Mouse (Mus musculus) adrenal gland, adult 8-10 months (tissue): ENCODE results near the gene Ifitm6. TPM values are rescaled to one million over a fixed set of nuclear protein-coding genes. Genes with fewer than 3 reads are reported as not detected.
"Not testable (repeated sequence)": the region's sequence is repeated elsewhere in the genome, so short reads cannot be mapped to it uniquely, and the experiment has no call there.

Experiments used
- DNase-seq: peaks from one replicate; pipeline ENCODE4 v3.0.0; 2022
- total RNA-seq, 4 experiments: library from RNA; stranded (reverse); gene quantifications; 2 replicates each; pipeline ENCODE4 v1.2.4; 2022

The Ifitm6 gene
- total RNA-seq, 4 experiments from 2014 or later, result 0.81 to 1.5 (median 1.2) TPM; not detected in 1

DNA sequence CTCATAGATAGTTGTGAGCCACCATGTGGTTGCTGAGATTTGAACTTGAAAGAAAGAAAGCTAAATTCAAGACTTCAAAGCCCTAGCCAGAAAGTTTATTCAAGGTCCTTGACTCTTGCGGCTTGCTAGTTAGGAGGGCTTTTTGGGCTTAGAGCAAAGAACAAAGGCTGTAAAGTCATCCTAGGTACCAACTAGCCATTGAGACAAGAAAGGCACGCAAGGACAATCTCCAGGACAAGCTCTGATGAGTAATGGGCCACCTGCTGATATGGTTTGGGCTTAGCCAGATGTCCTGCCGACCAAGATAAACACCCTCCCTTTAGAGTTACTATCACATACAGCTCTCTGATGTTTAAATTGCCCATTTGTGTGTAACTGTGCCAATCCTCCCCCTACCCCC lies 49.0 kb downstream of the Ifitm6 start:
- not testable (repeated sequence) for DNase-seq

DNA sequence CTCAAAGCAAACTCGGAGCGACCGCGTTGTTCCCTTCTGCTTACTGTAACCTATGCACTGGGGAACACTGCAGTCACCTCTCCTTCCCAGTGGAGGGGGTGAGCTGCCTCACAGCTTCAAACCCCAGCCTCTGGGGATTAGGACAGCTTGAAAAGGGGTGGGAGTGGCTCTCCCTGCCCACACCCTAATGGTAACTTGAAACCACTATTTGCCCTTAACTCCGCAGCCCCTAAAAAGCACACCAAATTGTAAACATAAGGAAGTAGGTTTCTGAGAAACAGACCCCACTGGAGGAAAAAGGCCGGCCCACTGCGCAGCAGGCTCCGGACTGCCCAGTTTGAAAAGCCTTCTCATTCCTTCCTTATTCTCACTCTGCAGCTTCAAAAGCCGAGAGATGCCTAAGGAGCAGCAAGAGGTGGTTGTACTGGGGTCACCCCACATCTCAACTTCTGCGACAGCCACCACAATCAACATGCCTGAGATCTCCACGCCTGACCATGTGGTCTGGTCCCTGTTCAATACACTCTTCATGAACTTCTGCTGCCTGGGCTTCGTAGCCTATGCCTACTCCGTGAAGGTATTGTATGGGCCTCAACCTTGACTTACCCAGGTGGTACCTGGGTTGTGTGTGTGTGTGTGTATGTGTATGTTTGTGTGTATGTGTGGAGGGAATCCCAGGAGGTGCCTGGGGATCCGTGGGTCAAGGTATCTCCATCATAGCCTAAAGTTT lies 49.7 kb downstream of the Ifitm6 start:
- no peak for DNase-seq

DNA sequence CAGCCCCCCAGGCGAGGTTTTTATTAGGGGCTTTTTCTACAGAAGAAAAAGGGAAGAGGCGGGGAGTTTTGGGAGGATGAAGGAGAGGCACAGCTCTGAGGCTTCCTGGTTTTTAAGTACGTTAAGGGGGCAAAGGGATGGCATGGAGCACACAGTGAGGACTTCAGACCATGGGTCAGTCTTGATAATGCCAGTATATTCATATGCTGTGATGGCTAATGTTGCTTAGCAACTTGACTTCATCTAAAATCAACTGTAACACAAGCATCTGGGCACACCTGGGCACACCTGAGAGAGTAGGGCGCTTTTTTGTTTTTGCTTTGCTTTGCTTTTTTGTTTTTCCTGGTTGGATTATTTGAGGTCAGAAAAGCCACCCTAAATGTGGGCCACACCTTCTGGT lies 50.8 kb downstream of the Ifitm6 start, which contains the start of gene Ifitm1:
Gene Ifitm1 (plus strand): TSS at position 301 of the 400 bp plus-strand sequence.
- DNase-seq, result no peak

Other genes with a start within 250 kb of the Ifitm6 start
- not detected for gene Syce1, start 230.1 kb downstream of the Ifitm6 start, total RNA-seq
- gene Zfp941, start 195.7 kb downstream of the Ifitm6 start, total RNA-seq, result 1 to 10 TPM; 3.8 to 8.6 (median 5.7) TPM
- 1 to 10 TPM in 2 of 4 experiments, under 1 TPM in 1, not detected in 1; 0.73 to 1.8 (median 1.0) TPM for gene Urah, start 182.9 kb downstream of the Ifitm6 start, total RNA-seq
- gene Scgb1c1, start 172.4 kb downstream of the Ifitm6 start, total RNA-seq, result not detected
- 1 to 10 TPM in 2 of 4 experiments, under 1 TPM in 1, not detected in 1; 0.23 to 1.3 (median 1.2) TPM for gene Odf3, start 170.1 kb downstream of the Ifitm6 start, total RNA-seq
- 1 to 10 TPM in 2 of 4 experiments, not detected in 2; 1.0 to 1.2 TPM for gene Gm45785, start 161.6 kb downstream of the Ifitm6 start, total RNA-seq
- gene Ric8a, start 161.0 kb downstream of the Ifitm6 start, total RNA-seq, result 10 to 100 TPM; 59.8 to 87.7 (median 75.9) TPM
- 10 to 100 TPM; 37.7 to 53.3 (median 46.1) TPM for gene Bet1l, start 160.3 kb downstream of the Ifitm6 start, total RNA-seq
- 100 to 1,000 TPM; 113 to 125 (median 116) TPM for gene Psmd13, start 136.0 kb downstream of the Ifitm6 start, total RNA-seq
- gene Sirt3, start 135.6 kb downstream of the Ifitm6 start, total RNA-seq, result 10 to 100 TPM; 33.4 to 48.7 (median 41.0) TPM
- gene Cox8b, start 117.5 kb downstream of the Ifitm6 start, total RNA-seq, result 100 to 1,000 TPM in 3 of 4 experiments, 10 to 100 TPM in 1; 73.2 to 522 (median 364) TPM
- gene Nlrp6, start 97.0 kb downstream of the Ifitm6 start, total RNA-seq, result 1 to 10 TPM; 1.4 to 4.0 (median 2.9) TPM
- 10 to 100 TPM; 37.1 to 69.0 (median 52.9) TPM for gene Pgghg, start 76.5 kb downstream of the Ifitm6 start, total RNA-seq
- 1 to 10 TPM; 1.1 to 2.7 (median 1.9) TPM for gene Ifitm5, start 67.6 kb downstream of the Ifitm6 start, total RNA-seq
- not detected for gene Gm45717, start 62.0 kb downstream of the Ifitm6 start, total RNA-seq
- gene Ifitm2, start 61.9 kb downstream of the Ifitm6 start, total RNA-seq, result 100 to 1,000 TPM; 431 to 671 (median 563) TPM
- gene Ifitm1, start 50.7 kb downstream of the Ifitm6 start, total RNA-seq, result 10 to 100 TPM; 10.6 to 14.0 (median 13.4) TPM
- gene Ifitm3, start 7.2 kb downstream of the Ifitm6 start, total RNA-seq, result 100 to 1,000 TPM; 105 to 128 (median 116) TPM
- gene Gm17387, start 11.2 kb upstream of the Ifitm6 start, total RNA-seq, result not detected
- 1 to 10 TPM; 2.0 to 6.1 (median 2.7) TPM for gene B4galnt4, start 43.2 kb upstream of the Ifitm6 start, total RNA-seq
- 1 to 10 TPM; 1.6 to 3.1 (median 2.1) TPM for gene Pkp3, start 60.3 kb upstream of the Ifitm6 start, total RNA-seq
- gene Sigirr, start 82.6 kb upstream of the Ifitm6 start, total RNA-seq, result 1 to 10 TPM; 4.2 to 5.8 (median 4.8) TPM
- gene Ano9, start 99.9 kb upstream of the Ifitm6 start, total RNA-seq, result under 1 TPM in 1 of 4 experiments, not detected in 3; 0.21 TPM
- gene Ptdss2, start 104.5 kb upstream of the Ifitm6 start, total RNA-seq, result 10 to 100 TPM; 36.4 to 46.7 (median 43.0) TPM
- 100 to 1,000 TPM; 339 to 382 (median 360) TPM for gene Rnh1, start 154.9 kb upstream of the Ifitm6 start, total RNA-seq
- 100 to 1,000 TPM in 1 of 4 experiments, 10 to 100 TPM in 3; 80.0 to 105 (median 92.6) TPM for gene Hras, start 176.1 kb upstream of the Ifitm6 start, total RNA-seq
- 10 to 100 TPM in 1 of 4 experiments, 1 to 10 TPM in 3; 6.6 to 12.1 (median 8.4) TPM for gene Lrrc56, start 176.2 kb upstream of the Ifitm6 start, total RNA-seq
- gene Lmntd2, start 196.2 kb upstream of the Ifitm6 start, total RNA-seq, result under 1 TPM; 0.12 to 0.94 (median 0.66) TPM
- 1 to 10 TPM; 5.6 to 7.7 (median 6.3) TPM for gene Rassf7, start 197.9 kb upstream of the Ifitm6 start, total RNA-seq
- gene Phrf1, start 210.9 kb upstream of the Ifitm6 start, total RNA-seq, result 10 to 100 TPM; 79.8 to 92.9 (median 84.3) TPM
- 10 to 100 TPM in 2 of 4 experiments, 1 to 10 TPM in 2; 7.0 to 10.7 (median 9.4) TPM for gene Irf7, start 248.6 kb upstream of the Ifitm6 start, total RNA-seq